Mouse (Mus musculus) hindbrain, embryonic 12.5 days (tissue): ENCODE results near the gene Rai1. TPM values are rescaled to one million over a fixed set of nuclear protein-coding genes. Genes with fewer than 3 reads are reported as not detected.
A peak's percentile ranks its signal among the peaks of the same experiment; 100 is the strongest.

ENCODE experiments used
- ATAC-seq: fragments of 200-750 bp; cut with Nextera tagmentation; 2 replicates; pipeline ENCODE4 v1.8.0; 2017; ENCODE audit warnings: moderate TSS enrichment; ENCODE audit not compliant: low FRiP score
- H3K27ac ChIP-seq: fragments of 300-500 bp; sonication (generic); 2 replicates; pipeline ENCODE4 v1.5.1; 2016; ENCODE audit warnings: mild to moderate bottlenecking
- H3K27me3 ChIP-seq: fragments of 300-500 bp; sonication (generic); 2 replicates; pipeline ENCODE4 v1.6.1; 2016; ENCODE audit warnings: mild to moderate bottlenecking
- H3K36me3 ChIP-seq: fragments of 300-500 bp; sonication (generic); 2 replicates; pipeline ENCODE4 v1.6.1; 2016; ENCODE audit warnings: mild to moderate bottlenecking
- H3K4me1 ChIP-seq: fragments of 300-500 bp; sonication (generic); 2 replicates; pipeline ENCODE4 v1.6.1; 2016
- H3K4me2 ChIP-seq: fragments of 300-500 bp; sonication (generic); replicated peaks from 2 replicates; pipeline ENCODE4 v1.6.1; 2016; ENCODE audit warnings: mild to moderate bottlenecking
- H3K4me3 ChIP-seq: fragments of 300-500 bp; sonication (generic); 2 replicates; pipeline ENCODE4 v1.5.1; 2016; ENCODE audit warnings: mild to moderate bottlenecking
- H3K9ac ChIP-seq: fragments of 300-500 bp; sonication (generic); 2 replicates; pipeline ENCODE4 v1.6.1; 2016; ENCODE audit warnings: mild to moderate bottlenecking, moderate library complexity
- H3K9me3 ChIP-seq: fragments of 300-500 bp; sonication (generic); replicated peaks from 2 replicates; pipeline ENCODE4 v1.6.1; 2016; ENCODE audit warnings: mild to moderate bottlenecking
- WGBS: fragments of 180-500 bp; shearing (Covaris S2); methylation state at CpG from one replicate; pipeline ENCODE4 v1.1.7; 2016; 5-methylcytosine and 5-hydroxymethylcytosine counted together
- polyA plus RNA-seq: library from polyadenylated mRNA; unstranded; fragments of >200 nt; fragmentation: Nextera tagmentation; extraction: Ambion mirVana; gene quantifications from 2 replicates; pipeline ENCODE4 v1.2.1, GENCODE M21; 2016

The Rai1 gene
- polyA plus RNA-seq, 1 experiment from 2014 or later: 40.2 TPM

DNA sequence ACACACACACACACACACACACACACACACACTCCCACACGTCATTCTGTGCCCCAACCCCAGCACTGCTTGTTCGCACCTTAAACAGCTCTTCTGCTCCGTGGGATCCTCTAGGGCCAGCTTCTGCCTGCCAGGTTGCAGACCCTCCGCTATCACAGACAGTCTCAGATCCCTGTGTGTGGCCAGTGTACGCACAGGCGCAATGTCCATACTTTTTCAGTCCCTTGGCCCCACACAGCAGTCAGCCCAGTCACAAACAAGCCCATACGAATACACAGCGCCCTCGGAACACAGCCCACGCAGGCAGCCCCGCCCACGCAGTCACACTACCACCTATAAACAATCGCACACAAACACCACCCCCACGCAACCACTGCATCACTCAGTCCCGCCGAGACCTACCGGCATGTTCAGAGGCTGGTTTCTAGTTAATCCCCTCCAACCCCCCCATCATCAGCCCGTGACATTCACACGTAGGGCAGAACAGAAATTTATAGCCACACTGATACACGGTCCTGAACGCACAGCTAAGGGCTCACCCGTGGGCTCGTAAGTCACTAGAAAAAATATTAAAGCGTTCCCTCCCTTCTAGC is 34.4 kb downstream of the Rai1 start:
- Histone ChIP-seq H3K4me1 (peaks cover 50% of the 10 kb centered on the region), H3K4me3 (peak overlapping the region; percentile 48), H3K9me3 (no peaks in the 10 kb centered on the region), H3K27me3 (no peaks in the 10 kb centered on the region), H3K4me2 (peak overlapping the region; percentile 91), H3K36me3 (no peaks in the 10 kb centered on the region), H3K27ac (peak overlapping the region; percentile 91), H3K9ac (peak overlapping the region; percentile 70)
- peak; percentile 64 for ATAC-seq
- WGBS: 2% methylated on average over 24 of the region's 24 CpGs

DNA sequence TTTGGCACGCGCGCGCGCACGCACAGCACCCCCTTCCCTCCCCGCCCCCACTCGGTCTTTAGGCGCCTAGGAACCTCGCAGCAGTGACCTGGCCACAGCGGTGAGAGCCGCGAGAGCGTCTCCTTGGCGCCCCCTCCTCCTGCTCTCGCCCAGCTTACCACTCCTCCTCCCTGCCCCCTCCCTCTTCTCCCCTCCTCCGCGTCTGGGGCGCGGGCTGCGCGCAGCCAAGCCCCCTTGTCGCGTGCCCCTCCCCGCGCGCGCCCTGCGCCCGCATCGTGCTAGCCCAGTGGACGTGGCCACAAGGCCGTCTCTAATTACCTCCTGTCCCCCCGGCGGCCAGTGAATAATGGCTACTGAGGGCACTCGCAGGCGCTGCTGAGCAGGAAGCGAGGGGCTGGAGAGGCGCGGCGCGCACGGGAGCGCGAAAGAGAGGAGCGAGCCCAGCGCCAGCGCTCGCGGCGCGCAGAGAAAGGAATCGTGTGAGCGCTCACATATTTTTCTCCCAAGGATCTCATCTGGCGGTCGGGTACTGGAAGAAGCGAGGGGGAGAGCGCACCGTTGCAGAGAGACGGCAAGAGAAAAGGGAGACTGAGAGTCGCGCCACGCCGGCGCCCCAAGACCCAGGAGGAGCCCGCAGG is 35.0 kb downstream of the Rai1 start:
- peaks cover under 1% of the 10 kb centered on the region; the same call in 1 of the 2 replicates for H3K36me3 ChIP-seq
- H3K27me3 ChIP-seq: no peaks in the 10 kb centered on the region
- H3K9me3 ChIP-seq: no peaks in the 10 kb centered on the region
- peaks cover 54% of the 10 kb centered on the region for H3K4me1 ChIP-seq
- WGBS: 1% methylated on average over 66 of the region's 66 CpGs
- peak overlapping the region; percentile 91 for H3K27ac ChIP-seq
- H3K4me2 ChIP-seq: peak overlapping the region; percentile 91
- peak; percentile 87 for ATAC-seq
- H3K4me3 ChIP-seq: peak overlapping the region; percentile 48
- H3K9ac ChIP-seq: peak overlapping the region; percentile 70

GRCm38 (mm10) chr11:60140586-60141284 is 35.9 kb downstream of the Rai1 start:
- Histone ChIP-seq H3K4me3 (peak overlapping the region; percentile 48), H3K9ac (peak overlapping the region; percentile 70), H3K27ac (peak overlapping the region; percentile 91), H3K36me3 (peaks cover 9% of the 10 kb centered on the region), H3K4me1 (peaks cover 60% of the 10 kb centered on the region), H3K27me3 (no peaks in the 10 kb centered on the region), H3K9me3 (no peaks in the 10 kb centered on the region), H3K4me2 (peak overlapping the region; percentile 91)
- WGBS: 3% methylated on average over 23 of the region's 32 CpGs
- no peak for ATAC-seq

DNA sequence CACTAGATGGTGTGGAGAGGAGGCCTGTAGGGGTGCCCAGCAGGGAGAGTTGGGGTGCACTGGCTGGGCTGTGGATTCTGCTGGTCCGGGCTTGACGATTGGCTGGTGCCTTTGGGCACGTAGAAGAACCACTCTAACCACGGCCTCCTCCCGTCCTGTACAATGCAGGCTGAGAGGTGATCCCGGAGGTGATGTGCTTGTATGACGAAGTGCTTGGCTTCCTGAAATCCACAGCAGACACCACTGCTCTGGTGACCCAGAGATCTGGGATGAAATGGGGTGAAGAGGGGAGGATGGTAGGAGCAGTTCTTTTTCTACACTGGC is 36.4 kb downstream of the Rai1 start:
- Histone ChIP-seq H3K36me3 (peaks cover 14% of the 10 kb centered on the region), H3K27me3 (no peaks in the 10 kb centered on the region), H3K4me3 (peak overlapping the region; percentile 48), H3K9me3 (no peaks in the 10 kb centered on the region), H3K9ac (peak overlapping the region; percentile 70), H3K4me2 (peak overlapping the region; percentile 91), H3K4me1 (peaks cover 60% of the 10 kb centered on the region), H3K27ac (peak overlapping the region; percentile 91)
- 5% methylated on average over 7 of the region's 7 CpGs for WGBS
- peak; percentile 15 for ATAC-seq

- Histone ChIP-seq H3K27ac (no peak overlapping the region), H3K9ac (no peak overlapping the region), H3K4me1 (peaks cover 71% of the 10 kb centered on the region), H3K4me3 (no peak overlapping the region), H3K36me3 (peaks cover 32% of the 10 kb centered on the region), H3K27me3 (no peaks in the 10 kb centered on the region), H3K9me3 (no peaks in the 10 kb centered on the region), H3K4me2 (no peak overlapping the region)
- 84% methylated on average over 4 of the region's 4 CpGs for WGBS
- no peak for ATAC-seq
These were observed 38.3 kb downstream of the Rai1 start for GRCm38 (mm10) chr11:60143086-60143485.

GRCm38 (mm10) chr11:60146170-60146569 is 41.4 kb downstream of the Rai1 start:
- no peak for ATAC-seq
- H3K4me1 ChIP-seq: peaks cover 68% of the 10 kb centered on the region
- no peak overlapping the region for H3K4me2 ChIP-seq
- no peak overlapping the region for H3K4me3 ChIP-seq
- H3K27me3 ChIP-seq: no peaks in the 10 kb centered on the region
- peaks cover 41% of the 10 kb centered on the region for H3K36me3 ChIP-seq
- H3K9ac ChIP-seq: no peak overlapping the region
- no peaks in the 10 kb centered on the region for H3K9me3 ChIP-seq
- no peak overlapping the region for H3K27ac ChIP-seq
- WGBS: 90% methylated on average over 4 of the region's 4 CpGs

- Histone ChIP-seq H3K27me3 (no peaks in the 10 kb centered on the region), H3K4me3 (no peak overlapping the region), H3K27ac (no peak overlapping the region), H3K9ac (no peak overlapping the region), H3K9me3 (no peaks in the 10 kb centered on the region), H3K4me1 (peaks cover 44% of the 10 kb centered on the region), H3K4me2 (no peak overlapping the region), H3K36me3 (peaks cover 51% of the 10 kb centered on the region)
- ATAC-seq: no peak
- WGBS: 82% methylated on average over 5 of the region's 5 CpGs
These were observed 43.8 kb downstream of the Rai1 start for GRCm38 (mm10) chr11:60148591-60148990.

- Histone ChIP-seq H3K36me3 (peaks cover 54% of the 10 kb centered on the region), H3K4me1 (peaks cover 41% of the 10 kb centered on the region), H3K4me3 (no peak overlapping the region), H3K9ac (no peak overlapping the region), H3K27me3 (no peaks in the 10 kb centered on the region), H3K4me2 (no peak overlapping the region), H3K9me3 (no peaks in the 10 kb centered on the region), H3K27ac (0 out of 2 replicates have a peak overlapping the region, but pooled peaks have one; percentile 13)
- ATAC-seq: no peak
- 74% methylated on average over 3 of the region's 3 CpGs for WGBS
These were observed 44.3 kb downstream of the Rai1 start for GRCm38 (mm10) chr11:60149086-60149485.

- no peak overlapping the region for H3K27ac ChIP-seq
- WGBS: 82% methylated on average over 3 of the region's 3 CpGs
- no peak overlapping the region for H3K9ac ChIP-seq
- H3K4me2 ChIP-seq: no peak overlapping the region
- H3K27me3 ChIP-seq: no peaks in the 10 kb centered on the region
- no peaks in the 10 kb centered on the region for H3K9me3 ChIP-seq
- no peak overlapping the region for H3K4me3 ChIP-seq
- H3K36me3 ChIP-seq: peaks cover 54% of the 10 kb centered on the region
- no peak for ATAC-seq
- H3K4me1 ChIP-seq: peaks cover 39% of the 10 kb centered on the region
These were observed 45.9 kb downstream of the Rai1 start for GRCm38 (mm10) chr11:60150677-60151076.

DNA sequence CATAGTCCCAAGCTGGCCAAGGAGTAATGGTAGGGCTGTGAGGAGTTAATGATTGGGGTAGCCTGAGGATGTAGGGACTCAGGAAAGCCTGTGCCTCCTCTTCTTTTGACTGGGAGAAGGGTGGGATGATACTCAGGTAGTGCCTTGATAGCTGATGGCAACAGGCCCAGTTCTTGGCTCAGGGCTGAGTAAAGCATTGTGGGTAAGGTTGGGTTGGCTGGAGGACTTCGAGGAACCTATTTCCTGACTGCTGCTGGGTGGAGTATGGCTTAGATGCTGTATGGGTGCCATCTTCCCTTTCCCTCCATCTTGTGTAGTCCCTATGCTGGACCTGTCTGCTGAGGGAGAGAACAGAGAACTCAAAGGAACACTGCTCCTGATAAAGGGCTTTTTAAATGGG is 47.5 kb downstream of the Rai1 start:
- Histone ChIP-seq H3K9me3 (no peaks in the 10 kb centered on the region), H3K27ac (no peak overlapping the region), H3K27me3 (no peaks in the 10 kb centered on the region), H3K4me3 (no peak overlapping the region), H3K9ac (no peak overlapping the region), H3K4me2 (no peak overlapping the region), H3K36me3 (peaks cover 46% of the 10 kb centered on the region), H3K4me1 (peaks cover 35% of the 10 kb centered on the region)
- WGBS: 96% methylated on average over 1 of the region's 1 CpGs
- ATAC-seq: no peak

GRCm38 (mm10) chr11:60153936-60154335 is 49.1 kb downstream of the Rai1 start:
- Histone ChIP-seq H3K4me1 (peaks cover 25% of the 10 kb centered on the region), H3K27me3 (no peaks in the 10 kb centered on the region), H3K4me3 (no peak overlapping the region), H3K9ac (no peak overlapping the region), H3K36me3 (peaks cover 36% of the 10 kb centered on the region), H3K9me3 (no peaks in the 10 kb centered on the region), H3K4me2 (no peak overlapping the region), H3K27ac (no peak overlapping the region)
- WGBS: 86% methylated on average over 3 of the region's 3 CpGs
- no peak for ATAC-seq

DNA sequence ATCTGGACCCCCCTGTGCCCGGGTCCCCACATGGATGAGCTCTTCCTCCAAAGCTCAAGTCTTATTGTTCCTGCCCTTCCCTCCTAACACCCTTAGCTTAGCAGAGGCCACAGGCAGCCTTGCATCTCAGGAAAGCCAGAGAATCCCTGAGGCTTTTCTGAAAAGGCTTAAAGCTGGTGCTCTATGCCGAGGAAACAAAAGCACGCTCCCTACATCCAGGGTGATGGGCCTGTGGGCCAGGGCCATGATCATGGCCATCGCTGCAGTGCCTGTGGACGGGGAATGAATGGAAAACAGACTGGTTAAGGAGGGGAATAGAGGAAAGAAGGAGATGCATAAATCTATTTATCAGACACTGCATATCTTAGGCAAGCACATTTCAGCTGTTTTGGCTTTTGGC is 50.9 kb downstream of the Rai1 start:
- H3K36me3 ChIP-seq: peaks cover 37% of the 10 kb centered on the region
- peaks cover 26% of the 10 kb centered on the region for H3K4me1 ChIP-seq
- no peak overlapping the region for H3K4me3 ChIP-seq
- 75% methylated on average over 5 of the region's 5 CpGs for WGBS
- ATAC-seq: no peak
- no peak overlapping the region for H3K4me2 ChIP-seq
- no peaks in the 10 kb centered on the region for H3K27me3 ChIP-seq
- peak overlapping the region; percentile 56 for H3K27ac ChIP-seq
- peak overlapping the region; percentile 18; the same call in 1 of the 2 replicates for H3K9ac ChIP-seq
- no peaks in the 10 kb centered on the region for H3K9me3 ChIP-seq
